1 mouse cellular context compared by ENCODE assay signal in the genomic region with DNA sequence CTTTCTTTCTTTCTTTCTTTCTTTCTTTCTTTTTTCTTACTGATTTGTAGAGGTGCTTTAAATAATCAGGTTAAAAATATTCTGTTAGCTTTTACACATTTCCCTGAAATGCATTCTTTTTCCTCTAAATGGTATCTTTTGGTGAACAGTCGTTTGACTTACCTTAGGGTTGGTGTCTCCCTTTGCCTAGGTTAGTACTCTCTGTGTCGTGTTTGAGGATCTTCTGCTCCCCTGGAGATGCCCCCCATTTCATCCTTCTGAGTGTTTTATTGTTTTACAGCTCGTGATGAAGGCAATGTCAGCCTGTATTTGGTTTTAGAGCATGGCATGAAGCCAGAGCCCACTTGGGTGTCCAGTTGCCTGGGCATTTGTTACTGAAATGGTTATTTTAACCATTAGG.
A peak's percentile ranks its signal among the peaks of the same experiment; 100 is the strongest.
TF ChIP-seq lines count a peak whose summit lies in the region.

No protein-coding gene starts in this region.

TF ChIP-seq in MEL, 35 proteins besides CTCF, POLR2A, EP300 and RAD21 (continued from another document):
- no peak for TF ChIP-seq ZC3H11A (IDR thresholded peaks at IDR 0.05; ENCODE audit: low read depth, low read length)
- peak; percentile 48; the same call in 1 of the 2 replicates for TF ChIP-seq ZMIZ1 (IDR thresholded peaks at IDR 0.05; ENCODE audit: low read depth, low read length)
- TF ChIP-seq GATA1 (IDR thresholded peaks at IDR 0.05; ENCODE audit: low read depth, low read length), result no peak
- TF ChIP-seq MAZ (IDR thresholded peaks at IDR 0.05; ENCODE audit: low read depth, low read length), result 0 out of 2 replicates have a peak, but pooled peaks have one; percentile 11
- no peak for TF ChIP-seq RCOR1 (IDR thresholded peaks at IDR 0.05; ENCODE audit: low read depth, low read length)
- no peak for TF ChIP-seq MYB (IDR thresholded peaks at IDR 0.05; ENCODE audit: low read depth, low read length)
